Mouse (Mus musculus) hindbrain, postnatal 0 days (tissue): ENCODE measurements around the gene Cct8l1. TPM values are rescaled to one million over a fixed set of nuclear protein-coding genes. Genes with fewer than 3 reads are reported as not detected.

Source experiments
- ATAC-seq: fragments of 200-750 bp; cut with Nextera tagmentation; 2 replicates; pipeline ENCODE4 v1.8.0; 2017; ENCODE audit warnings: mild to moderate bottlenecking, moderate TSS enrichment, moderate library complexity
- DNase-seq: peaks from one replicate; pipeline ENCODE4 v3.0.0-alpha.2; 2015; ENCODE audit warnings: low spot score
- H3K27ac ChIP-seq: fragments of 300-500 bp; sonication (generic); 2 replicates; pipeline ENCODE4 v1.5.1; 2014; ENCODE audit warnings: mild to moderate bottlenecking
- H3K27me3 ChIP-seq: fragments of 300-500 bp; sonication (generic); 2 replicates; pipeline ENCODE4 v1.6.1; 2014; ENCODE audit warnings: low read length, mixed read lengths; ENCODE audit not compliant: insufficient read depth
- H3K36me3 ChIP-seq: fragments of 300-500 bp; sonication (generic); 2 replicates; pipeline ENCODE4 v1.6.1; 2014; ENCODE audit warnings: low read length, mixed read lengths; ENCODE audit not compliant: insufficient read depth
- H3K4me1 ChIP-seq: fragments of 300-500 bp; sonication (generic); 2 replicates; pipeline ENCODE4 v1.6.1; 2014; ENCODE audit warnings: antibody characterized with exemption, low read length, mixed read lengths; ENCODE audit not compliant: insufficient read depth
- H3K4me2 ChIP-seq: fragments of 300-500 bp; sonication (generic); 2 replicates; pipeline ENCODE4 v1.6.1; 2014; ENCODE audit warnings: low read depth, mild to moderate bottlenecking, low read length, moderate library complexity, mixed read lengths
- H3K4me3 ChIP-seq: fragments of 300-500 bp; sonication (generic); 2 replicates; pipeline ENCODE4 v1.5.1; 2014; ENCODE audit warnings: low read length
- H3K9ac ChIP-seq: fragments of 300-500 bp; sonication (generic); replicated peaks from 2 replicates; pipeline ENCODE4 v1.6.1; 2014; ENCODE audit warnings: mild to moderate bottlenecking, low read length, moderate library complexity, mixed read lengths
- H3K9me3 ChIP-seq: fragments of 300-500 bp; sonication (generic); 2 replicates; pipeline ENCODE4 v1.6.1; 2016; ENCODE audit warnings: low read length, mixed read lengths
- CTCF ChIP-seq: IDR thresholded peaks from 2 replicates; pipeline ENCODE4 v1.5.1; 2016; ENCODE audit warnings: antibody characterized with exemption, control low read depth, low read depth
- WGBS: fragments of 180-500 bp; shearing (Covaris S2); extraction: QIAGEN DNeasy Blood & Tissue Kit; methylation state at CpG from one replicate; pipeline ENCODE4 v1.1.7; 2014; 5-methylcytosine and 5-hydroxymethylcytosine counted together
- polyA plus RNA-seq: library from polyadenylated mRNA; unstranded; fragments of >200 nt; fragmentation: Nextera tagmentation; extraction: Ambion mirVana; gene quantifications from 2 replicates; pipeline ENCODE4 v1.2.1, GENCODE M21; 2015
- total RNA-seq: library from RNA; depleted of rRNA; stranded (reverse); fragments of >200 nt; gene quantifications from 2 replicates; pipeline ENCODE4 v1.2.3, GENCODE M21; 2014; rRNA removed

Cct8l1 gene
- total RNA-seq (not detected in 2 replicates), polyA plus RNA-seq (not detected in 2 replicates)

GRCm38 (mm10) chr5:25515767-25516166 is at the start of gene Cct8l1:
Cct8l1 (plus strand) TSS chr5:25516067.
- 95% methylated on average over 5 of the region's 5 CpGs for WGBS
- TF ChIP-seq CTCF, result no peak
- Histone ChIP-seq H3K9ac (no peak within 1 kb of the TSS), H3K4me3 (no peak within 1 kb of the TSS), H3K36me3 (no peaks in the 10 kb centered on the region), H3K4me1 (no peaks in the 10 kb centered on the region), H3K27ac (no peak within 1 kb of the TSS), H3K27me3 (no peaks in the 10 kb centered on the region), H3K4me2 (no peak within 1 kb of the TSS), H3K9me3 (no peaks in the 10 kb centered on the region)
- no peak for ATAC-seq
- no peak for DNase-seq

GRCm38 (mm10) chr5:25472070-25472469 is 43.8 kb upstream of the Cct8l1 start:
- peak overlapping the region; percentile 60 for H3K4me2 ChIP-seq
- no peaks in the 10 kb centered on the region for H3K9me3 ChIP-seq
- 1% methylated on average over 6 of the region's 6 CpGs for WGBS
- H3K36me3 ChIP-seq, result no peaks in the 10 kb centered on the region
- DNase-seq (peak; percentile 67), ATAC-seq (peak; percentile 67)
- H3K27me3 ChIP-seq, result no peaks in the 10 kb centered on the region
- H3K27ac ChIP-seq, result 0 out of 2 replicates have a peak overlapping the region, but pooled peaks have one; percentile 46
- peak overlapping the region; percentile 35 for H3K9ac ChIP-seq
- TF ChIP-seq CTCF, result no peak
- H3K4me1 ChIP-seq, result no peaks in the 10 kb centered on the region
- H3K4me3 ChIP-seq, result peak overlapping the region; percentile 41

GRCm38 (mm10) chr5:25475789-25476188 is 40.1 kb upstream of the Cct8l1 start:
- H3K27me3 ChIP-seq, result no peaks in the 10 kb centered on the region

GRCm38 (mm10) chr5:25478863-25479262 is 37.0 kb upstream of the Cct8l1 start:
- Histone ChIP-seq H3K27ac (no peak overlapping the region), H3K4me2 (no peak overlapping the region), H3K36me3 (no peaks in the 10 kb centered on the region), H3K9ac (no peak overlapping the region), H3K27me3 (no peaks in the 10 kb centered on the region), H3K4me3 (no peak overlapping the region), H3K9me3 (no peaks in the 10 kb centered on the region), H3K4me1 (no peaks in the 10 kb centered on the region)
- no peak for TF ChIP-seq CTCF
- ATAC-seq (no peak), DNase-seq (no peak)

More at GRCm38 (mm10) chr5:25475789-25476188, 40.1 kb upstream of the Cct8l1 start:
- WGBS, result 89% methylated on average over 2 of the region's 2 CpGs
- no peaks in the 10 kb centered on the region for H3K36me3 ChIP-seq
- H3K9ac ChIP-seq, result no peak overlapping the region
- no peak for TF ChIP-seq CTCF
- H3K27ac ChIP-seq, result no peak overlapping the region
- no peak overlapping the region for H3K4me2 ChIP-seq
- H3K4me3 ChIP-seq, result no peak overlapping the region
- no peaks in the 10 kb centered on the region for H3K9me3 ChIP-seq
- no peak for DNase-seq
- no peak for ATAC-seq
- H3K4me1 ChIP-seq, result no peaks in the 10 kb centered on the region

GRCm38 (mm10) chr5:25496652-25497051 is 19.2 kb upstream of the Cct8l1 start:
- Histone ChIP-seq H3K4me2 (peak overlapping the region; percentile 67), H3K9ac (no peak overlapping the region), H3K36me3 (no peaks in the 10 kb centered on the region), H3K27me3 (no peaks in the 10 kb centered on the region), H3K9me3 (no peaks in the 10 kb centered on the region), H3K4me3 (peak overlapping the region; percentile 84), H3K4me1 (peaks cover 7% of the 10 kb centered on the region; the same call in 1 of the 2 replicates), H3K27ac (no peak overlapping the region)
- 51% methylated on average over 2 of the region's 2 CpGs for WGBS
- no peak for TF ChIP-seq CTCF
- DNase-seq (no peak), ATAC-seq (no peak)

- under 1% methylated on average over 10 of the region's 10 CpGs for WGBS
Observed at GRCm38 (mm10) chr5:25497369-25497719, 18.5 kb upstream of the Cct8l1 start.

GRCm38 (mm10) chr5:25497720-25498345 is 18.0 kb upstream of the Cct8l1 start:
- Histone ChIP-seq H3K9ac (peak overlapping the region; percentile 96), H3K36me3 (no peaks in the 10 kb centered on the region), H3K27me3 (no peaks in the 10 kb centered on the region), H3K4me3 (peak overlapping the region; percentile 84), H3K9me3 (no peaks in the 10 kb centered on the region), H3K4me2 (peak overlapping the region; percentile 67), H3K27ac (peak overlapping the region; percentile 99), H3K4me1 (peaks cover 7% of the 10 kb centered on the region; the same call in 1 of the 2 replicates)
- TF ChIP-seq CTCF, result no peak
- under 1% methylated on average over 74 of the region's 78 CpGs for WGBS
- peak; percentile 60 for DNase-seq
- ATAC-seq, result peak; percentile 20; the same call in 1 of the 2 replicates

More at GRCm38 (mm10) chr5:25497369-25497719, 18.5 kb upstream of the Cct8l1 start:
- no peak for TF ChIP-seq CTCF
- no peaks in the 10 kb centered on the region for H3K27me3 ChIP-seq
- H3K4me2 ChIP-seq, result peak overlapping the region; percentile 67
- no peaks in the 10 kb centered on the region for H3K9me3 ChIP-seq
- no peak for DNase-seq
- H3K9ac ChIP-seq, result peak overlapping the region; percentile 96
- no peak for ATAC-seq
- H3K4me3 ChIP-seq, result peak overlapping the region; percentile 84
- H3K27ac ChIP-seq, result peak overlapping the region; percentile 99
- H3K36me3 ChIP-seq, result no peaks in the 10 kb centered on the region
- peaks cover 7% of the 10 kb centered on the region; the same call in 1 of the 2 replicates for H3K4me1 ChIP-seq
